Comparison of ENCODE assay signal across 14 mouse cellular contexts in genomic region chr11:97816176-97816575, GRCm38 (mm10). TPM values are rescaled to one million over a fixed set of nuclear protein-coding genes. Genes with fewer than 3 reads are reported as not detected.
DNase-seq lines count a peak whose midpoint lies in the region; ATAC-seq lines count a peak whose summit lies in the region.
"Had no signal": no experiment of that assay in that cellular context is flagged by ENCODE, and none has a peak within 500 bp of the region (broad histone marks: within the 10 kb centered on the region; RNA-seq: fewer than 3 reads in every experiment).

No protein-coding gene starts in this region.

- no peaks in the 10 kb centered on the region for H3K27me3 ChIP-seq in heart, embryonic 12.5 days (replicated peaks)
- H3K27me3 ChIP-seq in liver, embryonic 16.5 days (ENCODE audit: control insufficient read depth, insufficient read depth, low read depth, low read length), result no peaks in the 10 kb centered on the region
- H3K27me3 ChIP-seq in liver, embryonic 11.5 days (replicated peaks; ENCODE audit: control insufficient read depth, insufficient read depth, low read length), result no peaks in the 10 kb centered on the region
- H3K27me3 ChIP-seq in embryonic facial prominence, embryonic 10.5 days (replicated peaks; ENCODE audit: low read depth, poor library complexity, severe bottlenecking), result no peaks in the 10 kb centered on the region
- no peaks in the 10 kb centered on the region for H3K27me3 ChIP-seq in midbrain, embryonic 15.5 days (replicated peaks)

- 0 out of 2 replicates have a peak overlapping the region, but pooled peaks have one; percentile 5 for H3K9ac ChIP-seq in heart, embryonic 12.5 days
- H3K9ac ChIP-seq in liver, embryonic 16.5 days (ENCODE audit: low read depth, low read length), result no peak overlapping the region
- no peak overlapping the region for H3K9ac ChIP-seq in liver, embryonic 11.5 days (ENCODE audit: low read depth, low read length)
- H3K9ac ChIP-seq in midbrain, embryonic 15.5 days, result no peak overlapping the region

- ATAC-seq in heart, embryonic 12.5 days (ENCODE audit: insufficient number of reproducible peaks, low FRiP score), result no peak
- no peak for ATAC-seq in liver, embryonic 16.5 days (ENCODE audit: low read depth)
- ATAC-seq in liver, embryonic 11.5 days (replicated peaks; ENCODE audit: low FRiP score), result no peak
- no peak for ATAC-seq in midbrain, embryonic 15.5 days (replicated peaks)

- H3K4me2 ChIP-seq in heart, embryonic 12.5 days, result no peak overlapping the region
- H3K4me2 ChIP-seq in liver, embryonic 16.5 days (ENCODE audit: low read depth, low read length), result no peak overlapping the region
- no peak overlapping the region; the same call in 1 of the 2 replicates for H3K4me2 ChIP-seq in liver, embryonic 11.5 days
- no peak overlapping the region for H3K4me2 ChIP-seq in midbrain, embryonic 15.5 days

- no peaks in the 10 kb centered on the region for H3K9me3 ChIP-seq in heart, embryonic 12.5 days (replicated peaks)
- no peaks in the 10 kb centered on the region for H3K9me3 ChIP-seq in liver, embryonic 16.5 days (replicated peaks; ENCODE audit: control insufficient read depth, low read length)
- no peaks in the 10 kb centered on the region for H3K9me3 ChIP-seq in liver, embryonic 11.5 days (ENCODE audit: control insufficient read depth, low read length)
- no peaks in the 10 kb centered on the region for H3K9me3 ChIP-seq in embryonic facial prominence, embryonic 10.5 days
- H3K9me3 ChIP-seq in midbrain, embryonic 15.5 days, result no peaks in the 10 kb centered on the region

- DNase-seq in heart, adult 8-10 months (ENCODE audit: low spot score), result no peak
- no peak for DNase-seq in liver, embryonic 11.5 days (ENCODE audit: low spot score)
- DNase-seq in embryonic facial prominence, embryonic 10.5 days (ENCODE audit: low spot score), result no peak
- DNase-seq in layer of hippocampus, postnatal 36 days, result no peak
- DNase-seq in adipocyte (ENCODE audit: low spot score), result no peak
- DNase-seq: gastrocnemius, postnatal 10 days; lung, adult 2 months; spleen, adult 18-20 months; thymus, adult 2 months had no signal

- no peak overlapping the region for H3K27ac ChIP-seq in heart, embryonic 12.5 days (ENCODE audit: poor library complexity, severe bottlenecking)
- H3K27ac ChIP-seq in liver, embryonic 16.5 days (ENCODE audit: low read length), result peak overlapping the region; percentile 14; the same call in 1 of the 2 replicates
- no peak overlapping the region for H3K27ac ChIP-seq in liver, embryonic 11.5 days (ENCODE audit: low read depth, low read length)
- H3K27ac ChIP-seq in embryonic facial prominence, embryonic 10.5 days (replicated peaks), result peak overlapping the region; percentile 93
- H3K27ac ChIP-seq in midbrain, embryonic 15.5 days, result 0 out of 2 replicates have a peak overlapping the region, but pooled peaks have one; percentile 56

- H3K36me3 ChIP-seq in heart, embryonic 12.5 days, result peaks cover 53% of the 10 kb centered on the region
- no peaks in the 10 kb centered on the region for H3K36me3 ChIP-seq in liver, embryonic 16.5 days (ENCODE audit: control insufficient read depth, insufficient read depth)
- H3K36me3 ChIP-seq in liver, embryonic 11.5 days (ENCODE audit: control insufficient read depth, insufficient read depth, low read length), result no peaks in the 10 kb centered on the region; the same call in 1 of the 2 replicates
- H3K36me3 ChIP-seq in embryonic facial prominence, embryonic 10.5 days (replicated peaks), result peaks cover 71% of the 10 kb centered on the region
- H3K36me3 ChIP-seq in midbrain, embryonic 15.5 days (replicated peaks), result peaks cover 8% of the 10 kb centered on the region; the same call in 1 of the 2 replicates

- H3K4me1 ChIP-seq in heart, embryonic 12.5 days (replicated peaks), result peaks cover 85% of the 10 kb centered on the region
- H3K4me1 ChIP-seq in liver, embryonic 16.5 days (ENCODE audit: control insufficient read depth, low read depth, low read length), result peaks cover 59% of the 10 kb centered on the region
- peaks cover 70% of the 10 kb centered on the region for H3K4me1 ChIP-seq in liver, embryonic 11.5 days (replicated peaks; ENCODE audit: control insufficient read depth, insufficient read depth, low read length)
- peaks cover 95% of the 10 kb centered on the region for H3K4me1 ChIP-seq in embryonic facial prominence, embryonic 10.5 days
- H3K4me1 ChIP-seq in midbrain, embryonic 15.5 days, result peaks cover 63% of the 10 kb centered on the region

- no peak overlapping the region for H3K4me3 ChIP-seq in heart, embryonic 12.5 days
- no peak overlapping the region for H3K4me3 ChIP-seq in liver, embryonic 16.5 days (ENCODE audit: low read depth, low read length)
- H3K4me3 ChIP-seq in liver, embryonic 11.5 days (ENCODE audit: low read depth, low read length), result no peak overlapping the region
- H3K4me3 ChIP-seq in embryonic facial prominence, embryonic 10.5 days, result peak overlapping the region; percentile 21; the same call in 1 of the 2 replicates
- H3K4me3 ChIP-seq in midbrain, embryonic 15.5 days, result no peak overlapping the region

- WGBS in heart, embryonic 12.5 days, result 72% methylated on average over 5 of the region's 5 CpGs
- 68% methylated on average over 5 of the region's 5 CpGs for WGBS in liver, embryonic 16.5 days (ENCODE audit: insufficient replicate concordance)
- WGBS in liver, embryonic 11.5 days, result 77% methylated on average over 5 of the region's 5 CpGs
- WGBS in embryonic facial prominence, embryonic 10.5 days, result 65% methylated on average over 5 of the region's 5 CpGs
- 31% methylated on average over 5 of the region's 5 CpGs for WGBS in midbrain, embryonic 15.5 days

RNA-seq across cellular contexts. Expression of gene Lasp1, which starts 17.4 kb away (rescaled TPM):
- polyA plus RNA-seq in heart, embryonic 12.5 days (2016; fragmentation: Nextera tagmentation; extraction: Ambion mirVana), result 46.9 and 49.5 TPM in 2 replicates
- total RNA-seq in heart, adult 8-10 months (2022), result 10 to 100 TPM; 20.1 to 32.0 (median 25.8) TPM
- polyA plus RNA-seq in liver, embryonic 16.5 days (2015; fragmentation: Nextera tagmentation; extraction: Ambion mirVana), result 32.3 and 38.3 TPM in 2 replicates
- 54.7 and 55.3 TPM in 2 replicates for polyA plus RNA-seq in liver, embryonic 11.5 days (2014; fragmentation: Nextera tagmentation; extraction: Ambion mirVana)
- 90.5 and 98.7 TPM in 2 replicates for polyA plus RNA-seq in embryonic facial prominence, embryonic 10.5 days (2016; fragmentation: Nextera tagmentation; extraction: Ambion mirVana)
- polyA plus RNA-seq in midbrain, embryonic 15.5 days (2015; fragmentation: Nextera tagmentation; extraction: Ambion mirVana), result 198 and 199 TPM in 2 replicates
- 10 to 100 TPM; 98.0 to 98.2 TPM for total RNA-seq in layer of hippocampus, postnatal 36 days (2021)

RNA-seq across cellular contexts. Expression of gene B230217C12Rik, which starts 24.4 kb away (rescaled TPM):
- 6.9 and 7.4 TPM in 2 replicates for polyA plus RNA-seq in heart, embryonic 12.5 days (2016; fragmentation: Nextera tagmentation; extraction: Ambion mirVana)
- total RNA-seq in heart, adult 8-10 months (2022), result 1 to 10 TPM in 1 of 4 experiments, under 1 TPM in 3; 0.22 to 1.7 (median 0.51) TPM
- polyA plus RNA-seq in liver, embryonic 16.5 days (2015; fragmentation: Nextera tagmentation; extraction: Ambion mirVana), result 0.19 and 0.36 TPM in 2 replicates
- polyA plus RNA-seq in liver, embryonic 11.5 days (2014; fragmentation: Nextera tagmentation; extraction: Ambion mirVana), result 3.7 and 5.4 TPM in 2 replicates
- 14.0 and 16.0 TPM in 2 replicates for polyA plus RNA-seq in embryonic facial prominence, embryonic 10.5 days (2016; fragmentation: Nextera tagmentation; extraction: Ambion mirVana)
- polyA plus RNA-seq in midbrain, embryonic 15.5 days (2015; fragmentation: Nextera tagmentation; extraction: Ambion mirVana), result 33.3 and 33.8 TPM in 2 replicates
- 10 to 100 TPM; 67.5 to 68.4 TPM for total RNA-seq in layer of hippocampus, postnatal 36 days (2021)

RNA-seq across cellular contexts. Expression of gene Rpl23, which starts 33.9 kb away (rescaled TPM):
- 404 and 410 TPM in 2 replicates for polyA plus RNA-seq in heart, embryonic 12.5 days (2016; fragmentation: Nextera tagmentation; extraction: Ambion mirVana)
- total RNA-seq in heart, adult 8-10 months (2022), result 100 to 1,000 TPM; 425 to 610 (median 521) TPM
- polyA plus RNA-seq in liver, embryonic 16.5 days (2015; fragmentation: Nextera tagmentation; extraction: Ambion mirVana), result 232 and 261 TPM in 2 replicates
- 756 and 842 TPM in 2 replicates for polyA plus RNA-seq in liver, embryonic 11.5 days (2014; fragmentation: Nextera tagmentation; extraction: Ambion mirVana)
- 481 and 487 TPM in 2 replicates for polyA plus RNA-seq in embryonic facial prominence, embryonic 10.5 days (2016; fragmentation: Nextera tagmentation; extraction: Ambion mirVana)
- polyA plus RNA-seq in midbrain, embryonic 15.5 days (2015; fragmentation: Nextera tagmentation; extraction: Ambion mirVana), result 259 and 277 TPM in 2 replicates
- 100 to 1,000 TPM; 355 TPM for total RNA-seq in layer of hippocampus, postnatal 36 days (2021)

RNA-seq across cellular contexts. Expression of gene 1700001P01Rik, which starts 40.5 kb away (rescaled TPM):
- not detected in 2 replicates for polyA plus RNA-seq in heart, embryonic 12.5 days (2016; fragmentation: Nextera tagmentation; extraction: Ambion mirVana)
- not detected for total RNA-seq in heart, adult 8-10 months (2022)
- polyA plus RNA-seq in liver, embryonic 16.5 days (2015; fragmentation: Nextera tagmentation; extraction: Ambion mirVana), result not detected in 2 replicates
- polyA plus RNA-seq in liver, embryonic 11.5 days (2014; fragmentation: Nextera tagmentation; extraction: Ambion mirVana), result 0.64 TPM in 1 of 2 replicates, not detected in the other
- polyA plus RNA-seq in embryonic facial prominence, embryonic 10.5 days (2016; fragmentation: Nextera tagmentation; extraction: Ambion mirVana), result 0.85 and 1.1 TPM in 2 replicates
- polyA plus RNA-seq in midbrain, embryonic 15.5 days (2015; fragmentation: Nextera tagmentation; extraction: Ambion mirVana), result 0.50 and 1.1 TPM in 2 replicates
- 1 to 10 TPM in 1 of 2 experiments, under 1 TPM in 1; 0.60 to 1.3 TPM for total RNA-seq in layer of hippocampus, postnatal 36 days (2021)
- total RNA-seq: gastrocnemius, postnatal 10 days had no signal
- polyA plus RNA-seq: heart, postnatal 0 days; kidney, embryonic 14.5 days had no signal

RNA-seq across cellular contexts. Expression of gene Cwc25, which starts 49.8 kb away (rescaled TPM):
- polyA plus RNA-seq in heart, embryonic 12.5 days (2016; fragmentation: Nextera tagmentation; extraction: Ambion mirVana), result 10.9 and 11.4 TPM in 2 replicates
- 1 to 10 TPM; 6.1 to 7.1 (median 6.3) TPM for total RNA-seq in heart, adult 8-10 months (2022)
- 5.4 and 6.0 TPM in 2 replicates for polyA plus RNA-seq in liver, embryonic 16.5 days (2015; fragmentation: Nextera tagmentation; extraction: Ambion mirVana)
- polyA plus RNA-seq in liver, embryonic 11.5 days (2014; fragmentation: Nextera tagmentation; extraction: Ambion mirVana), result 12.9 and 13.1 TPM in 2 replicates
- polyA plus RNA-seq in embryonic facial prominence, embryonic 10.5 days (2016; fragmentation: Nextera tagmentation; extraction: Ambion mirVana), result 22.0 and 24.2 TPM in 2 replicates
- 16.2 and 17.6 TPM in 2 replicates for polyA plus RNA-seq in midbrain, embryonic 15.5 days (2015; fragmentation: Nextera tagmentation; extraction: Ambion mirVana)
- total RNA-seq in layer of hippocampus, postnatal 36 days (2021), result 10 to 100 TPM; 19.5 to 19.8 TPM

Comparison
In these comparisons a context has a peak if more than half of its experiments do, and no peak if none do; other contexts are left out.
1. H3K27ac ChIP-seq: peak in liver, embryonic 16.5 days (single experiment), embryonic facial prominence, embryonic 10.5 days (single experiment) and midbrain, embryonic 15.5 days (single experiment); none in heart, embryonic 12.5 days (single experiment) and liver, embryonic 11.5 days (single experiment).